Comparison of ENCODE assay signal across 8 mouse cellular contexts in the genomic region with DNA sequence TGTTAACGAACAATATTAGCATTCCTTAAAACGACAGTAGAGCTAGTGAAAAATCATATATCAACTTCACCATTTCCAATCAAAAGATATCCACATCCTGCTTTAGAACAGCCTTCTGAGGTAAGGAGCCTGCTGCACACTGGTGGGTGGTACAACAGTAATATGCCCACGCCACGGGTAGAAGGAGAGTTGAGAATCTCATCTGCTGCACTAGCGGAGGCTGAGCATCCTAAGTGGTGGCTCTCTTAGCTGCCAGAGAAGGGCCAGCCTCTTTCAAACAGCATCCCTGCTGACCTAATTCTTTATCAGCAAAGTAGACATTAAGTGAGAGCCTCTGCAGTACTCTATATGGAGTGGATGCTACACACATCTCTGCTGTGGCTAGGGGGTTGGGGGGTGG.
"Had no signal": no experiment of that assay in that cellular context is flagged by ENCODE, and none has a peak within 500 bp of the region (broad histone marks: within the 10 kb centered on the region; RNA-seq: fewer than 3 reads in every experiment).

No protein-coding gene starts in this region.

- DNase-seq: kidney, adult 2 months; kidney, postnatal 14 days; lung, embryonic 14.5 days; lung, postnatal 10 days; lung, postnatal 4 days; right cerebral cortex, postnatal 4 days; spleen, adult 18-20 months; thymus, postnatal 36 days had no signal
